Mouse (Mus musculus) hindbrain, embryonic 12.5 days (tissue): ENCODE data around the gene Eid2. TPM values are rescaled to one million over a fixed set of nuclear protein-coding genes. Genes with fewer than 3 reads are reported as not detected.

Experiments
- polyA plus RNA-seq: library from polyadenylated mRNA; unstranded; fragments of >200 nt; fragmentation: Nextera tagmentation; extraction: Ambion mirVana; gene quantifications from 2 replicates; pipeline ENCODE4 v1.2.1, GENCODE M21; 2016

Gene Eid2
- polyA plus RNA-seq, 1 experiment from 2014 or later = 19.3 TPM

Other genes with a start within 250 kb of the Eid2 start
- 309 and 313 TPM in 2 replicates for gene Psmc4, start 217.8 kb upstream of the Eid2 start, polyA plus RNA-seq
- 0.31 TPM in 1 of 2 replicates, not detected in the other for gene Fcgbp, start 196.6 kb upstream of the Eid2 start, polyA plus RNA-seq
- gene 9530053A07Rik, start 138.4 kb upstream of the Eid2 start, polyA plus RNA-seq = 0.09 and 0.12 TPM in 2 replicates
- 115 and 120 TPM in 2 replicates for gene Fbl, start 98.2 kb upstream of the Eid2 start, polyA plus RNA-seq
- gene Dyrk1b, start 88.4 kb upstream of the Eid2 start, polyA plus RNA-seq = 21.5 and 21.7 TPM in 2 replicates
- gene Eid2b, start 9.9 kb downstream of the Eid2 start, polyA plus RNA-seq = 26.7 and 28.4 TPM in 2 replicates
- gene Selenov, start 23.3 kb downstream of the Eid2 start, polyA plus RNA-seq = 0.34 and 0.82 TPM in 2 replicates
- 56.6 and 58.9 TPM in 2 replicates for gene Dll3, start 34.4 kb downstream of the Eid2 start, polyA plus RNA-seq
- 142 and 160 TPM in 2 replicates for gene Timm50, start 44.2 kb downstream of the Eid2 start, polyA plus RNA-seq
- 105 and 112 TPM in 2 replicates for gene Supt5, start 70.9 kb downstream of the Eid2 start, polyA plus RNA-seq
- gene Rps16, start 82.8 kb downstream of the Eid2 start, polyA plus RNA-seq = 514 and 573 TPM in 2 replicates
- 71.7 and 74.9 TPM in 2 replicates for gene Plekhg2, start 104.7 kb downstream of the Eid2 start, polyA plus RNA-seq
- 6.3 and 7.3 TPM in 2 replicates for gene Zfp36, start 112.4 kb downstream of the Eid2 start, polyA plus RNA-seq
- gene Med29, start 124.8 kb downstream of the Eid2 start, polyA plus RNA-seq = 39.6 and 42.2 TPM in 2 replicates
- gene Paf1, start 125.1 kb downstream of the Eid2 start, polyA plus RNA-seq = 83.9 and 85.9 TPM in 2 replicates
- 5.9 and 6.5 TPM in 2 replicates for gene Gmfg, start 169.6 kb downstream of the Eid2 start, polyA plus RNA-seq
- 14.0 and 15.9 TPM in 2 replicates for gene Lrfn1, start 184.1 kb downstream of the Eid2 start, polyA plus RNA-seq
- gene Ifnl2, start 242.6 kb downstream of the Eid2 start, polyA plus RNA-seq = not detected in 2 replicates